Mouse (Mus musculus) gastrocnemius, postnatal 36 days (tissue): ENCODE data around the gene Asb15. TPM values are rescaled to one million over a fixed set of nuclear protein-coding genes. Genes with fewer than 3 reads are reported as not detected.
A peak's percentile ranks its signal among the peaks of the same experiment; 100 is the strongest.

Source experiments
- DNase-seq, 2 experiments: peaks; one replicate each; pipeline ENCODE4 v3.0.0; 2022
- intact Hi-C: fragments of 180-260 bp; cut with DNase I; formaldehyde crosslinking; loops from one replicate; pipeline ENCODE4 v1.15.1; 2025
- total RNA-seq, 2 experiments: library from RNA; stranded (reverse); gene quantifications; 2 replicates each; pipeline ENCODE4 v1.2.3; 2021

Gene Asb15
- total RNA-seq, 2 experiments from 2014 or later: 24.4 to 35.8 TPM

DNA sequence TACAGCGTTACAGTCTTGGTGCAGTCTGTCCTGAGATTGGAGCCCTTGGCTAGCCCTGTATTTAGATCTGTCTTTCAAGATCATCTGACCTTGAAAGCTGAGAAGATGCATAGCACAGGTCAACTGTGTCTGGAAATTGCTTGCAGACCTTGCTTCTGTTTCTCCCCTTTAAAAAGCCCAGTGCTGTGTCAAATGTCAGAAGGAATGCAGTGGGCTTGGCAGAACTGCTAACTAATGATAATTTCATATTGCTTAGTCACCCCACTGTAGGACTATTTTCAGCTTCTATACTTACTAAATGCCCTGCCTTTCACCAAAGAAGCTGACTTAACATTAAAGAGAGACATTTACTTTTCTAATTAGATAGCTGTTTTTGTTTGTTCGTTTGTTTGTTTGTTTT is 27.5 kb downstream of the Asb15 start:
- no peak for DNase-seq
- intact Hi-C loops: no loop called here

GRCm38 (mm10) chr6:24564081-24564480 is 36.1 kb downstream of the Asb15 start:
- intact Hi-C loops: loop anchor here (5.0 kb wide), 1 partner anchor 38 kb away; no protein-coding TSS in a partner anchor

DNA sequence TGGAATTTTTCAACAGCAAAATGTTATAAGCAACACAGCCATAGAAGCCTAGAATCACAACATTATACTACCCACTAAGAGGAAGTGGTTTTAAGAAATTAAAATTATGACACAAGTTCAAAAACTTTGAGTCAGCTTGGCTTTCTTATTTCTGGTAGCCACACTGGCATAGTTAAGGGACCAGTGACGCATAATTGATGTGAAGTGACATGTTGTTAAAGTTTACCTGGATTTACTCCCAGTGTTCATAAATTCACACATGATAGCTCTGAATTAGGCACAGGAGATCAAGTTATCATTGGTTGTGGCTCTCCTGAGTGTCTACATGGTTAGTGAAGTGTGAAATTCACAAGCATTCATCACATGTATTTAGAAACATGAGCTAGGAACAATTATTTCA is 36.9 kb downstream of the Asb15 start:
- no peak for DNase-seq
- intact Hi-C loops: loop anchor here (5.0 kb wide), 2 partner anchors 37 to 62 kb away; no protein-coding TSS in a partner anchor

More at GRCm38 (mm10) chr6:24564081-24564480, 36.1 kb downstream of the Asb15 start:
- DNase-seq: no peak

DNA sequence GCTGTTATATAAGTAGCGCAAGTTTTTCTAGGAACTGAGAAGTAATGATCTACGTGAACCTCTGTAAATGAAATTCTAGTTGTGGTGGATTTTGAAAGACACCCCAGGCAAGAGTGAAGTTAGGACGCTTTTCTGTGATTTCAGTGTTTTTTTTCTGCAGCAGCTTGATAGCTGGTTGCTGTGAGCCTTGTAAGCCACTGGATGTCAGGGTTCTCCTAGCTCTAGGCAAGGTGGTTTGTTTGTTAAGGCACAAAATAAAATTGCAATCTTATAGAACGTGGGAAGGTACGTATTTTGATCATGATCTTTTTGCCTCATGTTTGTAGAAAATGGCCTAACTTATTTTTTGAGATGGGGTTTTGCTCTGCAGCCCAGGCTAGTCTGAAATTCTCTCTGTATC is 41.0 kb downstream of the Asb15 start:
- DNase-seq: no peak
- intact Hi-C loops: loop anchor here (5.0 kb wide), 1 partner anchor 58 kb away; no protein-coding TSS in a partner anchor

DNA sequence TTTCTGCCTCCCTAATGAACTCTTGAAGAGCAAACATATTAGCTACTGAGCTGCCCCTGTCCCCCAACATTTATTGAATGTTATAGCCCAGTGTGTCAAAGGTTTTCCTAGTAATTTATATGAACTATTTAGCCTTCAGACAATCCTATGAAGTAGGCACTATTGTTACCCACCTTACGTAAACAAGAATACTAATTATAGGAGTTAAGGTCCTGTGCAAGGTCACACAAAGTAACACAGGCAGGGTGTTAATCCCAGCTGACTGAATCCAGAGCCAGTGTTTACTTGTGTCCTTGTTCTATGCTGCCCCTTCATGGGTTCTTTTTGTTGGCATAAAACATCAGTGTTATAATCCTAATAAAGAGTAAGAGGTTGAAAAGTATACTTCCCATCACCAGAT is 41.8 kb downstream of the Asb15 start:
- no peak for DNase-seq
- intact Hi-C loops: loop anchor here (5.0 kb wide), 1 partner anchor 58 kb away; no protein-coding TSS in a partner anchor

- intact Hi-C loops: no loop called here
- DNase-seq: no peak
Observed at GRCm38 (mm10) chr6:24570278-24570677, 42.3 kb downstream of the Asb15 start.

- no peak for DNase-seq
- intact Hi-C loops: no loop called here
Observed at GRCm38 (mm10) chr6:24571126-24571525, 43.2 kb downstream of the Asb15 start.

- DNase-seq: no peak
- intact Hi-C loops: no loop called here
Observed at GRCm38 (mm10) chr6:24572431-24572830, 44.5 kb downstream of the Asb15 start.

DNA sequence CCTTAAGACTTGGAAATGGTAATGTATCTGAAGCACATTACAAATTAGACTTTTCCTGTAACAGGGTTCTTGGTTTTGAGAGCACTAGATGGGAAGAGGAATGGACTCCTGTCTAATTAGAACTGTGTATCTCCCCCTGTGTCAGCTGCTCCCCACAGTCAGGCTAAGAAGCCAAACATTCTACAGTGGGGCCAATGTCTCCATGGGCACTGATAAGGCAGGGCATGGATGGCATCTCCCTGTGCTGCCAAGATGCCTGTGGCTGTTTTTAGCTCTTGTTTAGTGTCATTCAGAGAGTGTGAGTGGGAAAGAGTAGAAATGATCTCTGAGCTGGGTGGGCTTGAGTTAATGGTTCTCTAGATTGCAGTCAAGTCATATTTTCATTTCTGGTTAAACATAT is 45.4 kb downstream of the Asb15 start:
- intact Hi-C loops: no loop called here

GRCm38 (mm10) chr6:24583456-24583855 is 55.5 kb downstream of the Asb15 start:
- peak in 1 of 2 experiments; percentile 50 for DNase-seq
- intact Hi-C loops: no loop called here

More for the DNA sequence above, 45.4 kb downstream of the Asb15 start:
- no peak for DNase-seq

DNA sequence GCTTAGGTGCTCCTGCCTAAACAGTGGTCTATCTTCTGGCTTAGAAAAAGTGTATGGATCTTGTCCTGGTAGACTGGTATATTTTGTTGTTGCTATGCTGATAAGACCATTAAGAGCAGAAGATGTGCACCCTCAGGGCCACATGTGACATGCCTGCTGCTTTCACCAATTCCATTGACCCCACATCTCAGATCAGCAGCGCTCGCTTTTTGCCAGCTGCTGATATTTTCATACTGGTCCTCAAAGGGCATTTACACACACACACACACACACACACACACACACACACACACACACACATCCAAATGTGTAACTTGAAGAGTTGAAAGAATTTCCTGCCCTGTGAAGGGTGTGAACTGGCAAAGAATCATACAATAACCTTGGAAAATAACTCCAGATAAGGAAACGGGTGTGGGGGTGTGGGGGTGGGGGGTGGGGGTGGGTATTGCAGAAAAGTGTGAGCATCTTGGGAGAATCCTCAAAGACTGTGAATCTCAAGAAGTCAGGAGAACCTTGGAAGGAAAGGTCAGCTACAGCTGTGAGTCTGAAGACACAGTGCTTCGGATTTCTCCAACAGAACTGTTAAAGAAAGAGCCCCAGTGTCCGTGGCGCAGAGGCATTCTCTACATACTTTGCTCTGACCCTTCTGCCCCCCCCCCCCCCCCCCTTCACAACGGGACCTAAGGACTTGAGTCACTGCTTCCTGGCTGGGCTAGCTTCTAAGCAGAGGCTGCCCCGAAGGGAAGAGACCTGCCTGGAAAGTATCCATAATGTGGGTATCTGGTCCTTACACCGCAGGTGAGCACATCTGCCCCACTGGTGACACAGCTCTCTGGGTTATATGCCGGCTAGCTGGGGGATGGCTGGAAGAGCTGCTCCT is 57.7 kb downstream of the Asb15 start:
- intact Hi-C loops: no loop called here
- DNase-seq: no peak

GRCm38 (mm10) chr6:24586885-24587284 is 58.9 kb downstream of the Asb15 start:
- DNase-seq: peak in 1 of 2 experiments; percentile 60
- intact Hi-C loops: no loop called here

DNA sequence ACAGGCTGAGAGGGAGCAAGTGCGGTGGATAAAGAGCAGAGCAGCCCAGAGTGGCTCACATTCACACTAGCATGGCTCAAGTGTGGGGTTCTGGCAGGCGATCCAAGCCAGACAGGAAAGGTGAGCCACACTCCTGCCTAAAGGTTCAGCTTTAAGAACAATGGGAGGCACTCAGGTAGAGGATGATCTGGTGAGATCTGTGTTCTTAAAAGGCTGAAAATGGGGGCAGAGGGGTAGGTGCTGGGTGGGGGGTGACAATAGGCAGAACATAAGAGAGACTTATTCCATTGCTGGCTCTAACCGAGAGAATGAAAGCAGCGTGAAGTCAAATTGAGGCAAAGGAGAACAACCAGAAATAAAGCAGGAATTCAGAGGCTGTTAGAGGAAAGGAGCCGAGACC is 62.3 kb downstream of the Asb15 start:
- DNase-seq: no peak
- intact Hi-C loops: no loop called here

DNA sequence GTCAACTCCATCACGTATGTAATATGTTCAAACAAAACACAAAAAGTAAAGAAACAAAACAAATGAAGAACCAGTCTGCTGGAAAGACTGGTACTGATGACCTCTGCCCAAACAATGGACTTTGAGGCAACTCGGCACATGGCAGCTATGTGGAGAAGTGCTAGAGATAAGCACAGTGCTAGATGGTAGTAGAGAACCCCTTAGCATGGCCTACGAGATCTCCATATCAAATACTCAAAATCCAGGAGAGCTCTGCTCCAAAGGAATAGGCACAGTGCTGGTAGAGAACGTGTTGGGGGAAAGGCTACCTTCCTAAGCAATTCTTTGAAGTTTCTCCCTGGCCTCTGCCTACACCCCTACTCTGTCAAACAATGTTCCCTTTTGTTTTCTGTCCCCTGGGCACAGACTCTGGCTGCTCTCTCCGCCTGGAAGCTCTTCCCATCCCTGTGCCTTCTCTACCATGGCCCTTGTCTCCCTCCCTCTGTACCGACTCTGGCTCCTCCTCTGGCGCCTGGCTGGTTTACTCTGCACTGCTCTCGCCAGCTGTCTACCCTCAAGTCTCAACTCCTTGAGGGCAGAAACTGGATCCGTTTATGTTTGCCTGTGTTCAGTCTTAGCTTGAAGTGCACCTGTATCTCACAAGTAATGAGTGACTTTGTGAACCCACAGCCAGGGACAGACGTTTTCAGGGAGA is 63.7 kb downstream of the Asb15 start:
- intact Hi-C loops: no loop called here
- no peak for DNase-seq

GRCm38 (mm10) chr6:24597500-24597899 is 69.6 kb downstream of the Asb15 start, which contains the start of gene Lmod2:
Gene Lmod2 (plus strand): TSS chr6:24597762.
- intact Hi-C loops: no loop called here
- no peak for DNase-seq

GRCm38 (mm10) chr6:24599179-24599578 is 71.2 kb downstream of the Asb15 start:
- intact Hi-C loops: no loop called here
- no peak for DNase-seq

GRCm38 (mm10) chr6:24599639-24600038 is 71.7 kb downstream of the Asb15 start:
- DNase-seq: peak in 1 of 2 experiments; percentile 22
- intact Hi-C loops: loop anchor here (5.0 kb wide), 1 partner anchor 37 kb away; no protein-coding TSS in a partner anchor

DNA sequence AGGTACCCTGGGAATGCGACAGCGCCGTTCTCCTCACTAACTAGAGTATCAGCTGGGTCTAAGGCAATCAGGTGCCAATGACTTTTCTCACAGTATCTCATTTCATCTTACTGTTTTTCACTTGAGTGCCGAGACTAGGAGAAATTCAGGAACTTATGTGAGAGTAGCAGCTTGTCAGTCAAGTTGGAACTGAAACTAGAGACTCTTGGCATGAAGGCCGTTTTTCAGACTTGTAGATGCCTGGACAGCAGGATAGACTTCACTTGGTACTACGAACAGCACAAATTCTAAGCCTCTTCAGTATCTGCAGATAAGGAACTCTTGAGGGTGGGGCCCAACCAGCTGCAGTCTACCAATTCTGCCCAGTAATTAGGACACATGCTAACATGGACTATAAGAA is 72.2 kb downstream of the Asb15 start:
- intact Hi-C loops: loop anchor here (5.0 kb wide), 1 partner anchor 38 kb away; no protein-coding TSS in a partner anchor
- no peak for DNase-seq

DNA sequence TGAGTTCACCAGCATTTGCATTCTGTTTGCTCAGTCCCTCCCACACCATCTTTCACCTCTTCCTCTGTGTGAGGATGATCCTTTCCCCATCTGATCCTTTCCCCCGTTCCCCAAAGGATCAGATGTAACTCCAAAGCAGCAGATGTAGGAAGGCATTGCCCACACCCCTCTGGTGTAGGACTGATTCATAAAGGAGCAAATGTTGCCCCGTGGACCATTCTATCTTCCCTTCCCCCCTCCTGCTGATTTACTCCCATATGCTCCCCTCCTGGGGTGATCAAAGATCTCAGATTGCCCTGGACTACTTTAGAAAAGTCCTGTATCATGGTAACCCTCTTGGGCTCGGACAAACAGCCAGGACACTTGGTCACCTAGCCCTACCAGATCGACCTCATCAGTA is 72.8 kb downstream of the Asb15 start:
- intact Hi-C loops: loop anchor here (5.0 kb wide), 1 partner anchor 38 kb away; no protein-coding TSS in a partner anchor
- DNase-seq: no peak

DNA sequence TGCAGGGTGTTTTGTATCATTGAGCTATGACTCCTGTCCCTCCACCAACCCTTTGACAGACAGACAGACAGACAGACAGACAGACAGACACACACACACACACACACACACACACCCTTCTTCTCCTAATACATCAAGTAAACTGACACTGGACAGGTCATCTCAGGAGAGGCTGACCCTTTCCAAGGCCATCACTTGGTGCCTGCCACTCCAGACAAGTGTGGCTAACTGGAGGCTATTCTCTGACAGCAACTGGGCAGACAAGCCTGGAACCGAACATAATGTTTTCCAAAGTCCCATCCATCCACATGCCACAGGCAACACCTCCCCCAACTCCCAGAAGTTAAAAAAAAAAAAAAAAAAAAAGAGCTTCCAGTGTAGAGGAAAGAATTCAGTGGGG is 73.7 kb downstream of the Asb15 start:
- DNase-seq: peak in 1 of 2 experiments; percentile 15
- intact Hi-C loops: loop anchor here (5.0 kb wide), 1 partner anchor 39 kb away; no protein-coding TSS in a partner anchor

DNA sequence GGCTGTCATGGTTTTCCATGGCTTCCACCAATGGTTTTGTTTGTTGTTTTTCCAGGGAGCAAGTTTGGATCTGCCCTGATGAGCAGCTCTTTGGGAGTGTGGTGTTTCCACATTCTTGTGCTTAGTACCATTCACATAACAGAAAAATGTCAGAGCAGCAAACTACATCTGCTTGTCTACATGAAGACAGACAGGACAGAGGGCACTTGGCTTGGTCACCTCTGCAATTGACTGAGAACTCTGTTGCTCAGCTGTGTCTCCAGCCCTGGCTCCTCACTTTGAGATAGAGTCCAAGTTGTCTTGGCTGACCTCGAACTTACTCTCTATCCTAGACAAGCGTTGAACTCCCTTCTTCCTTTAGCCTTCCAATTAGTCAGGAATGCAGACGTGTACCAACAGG is 74.4 kb downstream of the Asb15 start:
- DNase-seq: no peak
- intact Hi-C loops: loop anchor here (5.0 kb wide), 1 partner anchor 40 kb away; no protein-coding TSS in a partner anchor
